Mouse (Mus musculus) embryonic facial prominence, embryonic 11.5 days (tissue): ENCODE data around the gene Rhd. TPM values are rescaled to one million over a fixed set of nuclear protein-coding genes. Genes with fewer than 3 reads are reported as not detected.
A peak's percentile ranks its signal among the peaks of the same experiment; 100 is the strongest.
"Not testable (repeated sequence)": the region's sequence is repeated elsewhere in the genome, so short reads cannot be mapped to it uniquely, and the experiment has no call there.

Source experiments
- ATAC-seq: fragments of 200-750 bp; cut with Nextera tagmentation; replicated peaks from 2 replicates; pipeline ENCODE4 v1.8.0; 2017; ENCODE audit warnings: low read depth; ENCODE audit not compliant: insufficient number of reproducible peaks, low FRiP score, low TSS enrichment
- DNase-seq: peaks from one replicate; pipeline ENCODE4 v3.0.0-alpha.2; 2015; ENCODE audit warnings: low spot score
- H3K27ac ChIP-seq: fragments of 300-500 bp; sonication (generic); replicated peaks from 2 replicates; pipeline ENCODE4 v1.5.1; 2014; ENCODE audit warnings: mild to moderate bottlenecking, low read depth, low read length, control low read depth
- H3K27me3 ChIP-seq: fragments of 300-500 bp; sonication (generic); 2 replicates; pipeline ENCODE4 v1.6.1; 2014; ENCODE audit warnings: mild to moderate bottlenecking, low read length, moderate library complexity, mixed read lengths; ENCODE audit not compliant: control insufficient read depth, insufficient read depth
- H3K36me3 ChIP-seq: fragments of 300-500 bp; sonication (generic); replicated peaks from 2 replicates; pipeline ENCODE4 v1.6.1; 2014; ENCODE audit warnings: low read depth, mild to moderate bottlenecking, low read length, moderate library complexity, mixed read lengths; ENCODE audit not compliant: control insufficient read depth, insufficient read depth
- H3K4me1 ChIP-seq: fragments of 300-500 bp; sonication (generic); 2 replicates; pipeline ENCODE4 v1.6.1; 2014; ENCODE audit warnings: low read length, mixed read lengths; ENCODE audit not compliant: control insufficient read depth, insufficient read depth
- H3K4me2 ChIP-seq: fragments of 300-500 bp; sonication (generic); 2 replicates; pipeline ENCODE4 v1.6.1; 2014; ENCODE audit warnings: low read depth, mild to moderate bottlenecking, control low read depth, low read length, moderate library complexity
- H3K4me3 ChIP-seq: fragments of 300-500 bp; sonication (generic); 2 replicates; pipeline ENCODE4 v1.5.1; 2014; ENCODE audit warnings: low read depth, low read length, control low read depth
- H3K9ac ChIP-seq: fragments of 300-500 bp; sonication (generic); replicated peaks from 2 replicates; pipeline ENCODE4 v1.6.1; 2014; ENCODE audit warnings: mild to moderate bottlenecking, control low read depth, low read length
- H3K9me3 ChIP-seq: fragments of 300-500 bp; sonication (generic); replicated peaks from 2 replicates; pipeline ENCODE4 v1.6.1; 2016; ENCODE audit warnings: mild to moderate bottlenecking, low read length, inconsistent platforms, mixed read lengths; ENCODE audit not compliant: control insufficient read depth
- WGBS: fragments of 180-500 bp; shearing (Covaris S2); extraction: QIAGEN DNeasy Blood & Tissue Kit; methylation state at CpG from one replicate; pipeline ENCODE4 v1.1.7; 2014; 5-methylcytosine and 5-hydroxymethylcytosine counted together
- polyA plus RNA-seq: library from polyadenylated mRNA; unstranded; fragments of >200 nt; fragmentation: Nextera tagmentation; extraction: Ambion mirVana; gene quantifications from 2 replicates; pipeline ENCODE4 v1.2.1, GENCODE M21; 2014

Rhd gene
- polyA plus RNA-seq, 1 experiment from 2014 or later = 13.7 TPM

DNA sequence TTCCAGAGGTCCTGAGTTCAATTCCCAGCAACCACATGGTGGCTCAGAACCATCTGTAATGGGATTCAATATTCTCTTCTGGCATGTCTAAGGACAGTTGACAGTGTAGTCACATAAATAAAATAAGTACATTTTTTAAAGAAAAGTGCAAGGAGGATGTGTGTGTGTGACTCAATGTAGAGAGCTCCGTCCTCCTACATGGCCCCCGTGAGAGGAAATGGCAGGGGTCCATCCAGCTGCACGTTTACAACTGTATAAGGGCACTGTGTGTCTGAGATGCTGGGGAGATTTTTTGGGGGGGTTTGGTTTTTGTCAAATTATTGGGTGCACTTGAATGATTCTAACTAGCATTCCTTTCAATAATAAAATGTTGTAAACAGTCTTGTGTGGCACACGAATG lies 28.9 kb upstream of the Rhd start:
- H3K27me3 ChIP-seq = no peaks in the 10 kb centered on the region
- no peak for ATAC-seq
- no peak overlapping the region for H3K4me3 ChIP-seq
- no peak for DNase-seq
- no peaks in the 10 kb centered on the region for H3K9me3 ChIP-seq
- H3K9ac ChIP-seq = no peak overlapping the region
- no peak overlapping the region for H3K4me2 ChIP-seq
- WGBS = 90% methylated on average over 4 of the region's 4 CpGs
- no peaks in the 10 kb centered on the region for H3K4me1 ChIP-seq
- no peak overlapping the region for H3K27ac ChIP-seq
- peaks cover 4% of the 10 kb centered on the region; the same call in 1 of the 2 replicates for H3K36me3 ChIP-seq

DNA sequence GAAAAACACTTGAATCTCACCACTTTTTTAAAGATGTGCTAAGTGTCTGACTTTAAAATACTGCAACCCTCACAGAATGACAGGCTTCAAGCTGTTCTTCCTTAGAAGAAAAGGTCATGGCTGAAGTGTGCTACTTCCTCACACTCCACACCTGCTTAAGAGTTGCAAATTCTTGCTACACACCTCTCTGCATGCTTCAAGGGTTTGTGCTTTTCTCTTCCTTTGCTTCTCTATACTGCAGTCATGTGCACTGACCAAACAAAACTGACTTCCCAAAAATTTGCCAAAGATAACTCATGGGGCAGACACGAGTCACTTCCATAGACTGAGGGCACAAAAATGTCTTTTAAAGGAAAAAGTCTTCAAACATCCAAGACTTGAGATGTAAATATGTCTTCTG lies 26.1 kb upstream of the Rhd start:
- Histone ChIP-seq H3K9ac (no peak overlapping the region), H3K4me1 (no peaks in the 10 kb centered on the region), H3K4me2 (no peak overlapping the region), H3K27ac (no peak overlapping the region), H3K9me3 (no peaks in the 10 kb centered on the region), H3K27me3 (no peaks in the 10 kb centered on the region), H3K4me3 (no peak overlapping the region), H3K36me3 (no peaks in the 10 kb centered on the region)
- no peak for DNase-seq
- ATAC-seq = no peak
- 90% methylated on average over 1 of the region's 1 CpGs for WGBS

DNA sequence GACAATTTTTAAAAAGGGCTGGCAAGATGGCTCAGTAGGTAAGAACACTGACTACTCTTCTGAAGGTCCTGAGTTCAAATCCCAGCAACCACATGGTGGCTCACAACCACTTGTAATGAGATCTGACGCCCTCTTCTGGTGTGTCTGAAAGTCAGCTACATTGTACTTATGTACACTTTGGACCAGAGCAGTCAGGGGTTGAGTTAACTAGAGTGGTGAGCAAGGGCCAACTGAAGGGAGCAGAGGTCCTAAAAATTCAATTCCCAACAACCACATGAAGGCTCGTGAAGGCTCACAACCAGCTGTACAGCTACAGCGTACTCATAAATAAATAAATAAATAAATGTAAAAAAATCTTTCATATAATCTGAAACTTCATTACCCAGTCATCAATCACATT lies 25.6 kb upstream of the Rhd start:
- H3K27me3 ChIP-seq, ATAC-seq, H3K9ac ChIP-seq, H3K36me3 ChIP-seq, H3K4me3 ChIP-seq, H3K4me2 ChIP-seq, DNase-seq, H3K27ac ChIP-seq, H3K4me1 ChIP-seq, H3K9me3 ChIP-seq: not testable (repeated sequence)
- 85% methylated on average over 3 of the region's 3 CpGs for WGBS

DNA sequence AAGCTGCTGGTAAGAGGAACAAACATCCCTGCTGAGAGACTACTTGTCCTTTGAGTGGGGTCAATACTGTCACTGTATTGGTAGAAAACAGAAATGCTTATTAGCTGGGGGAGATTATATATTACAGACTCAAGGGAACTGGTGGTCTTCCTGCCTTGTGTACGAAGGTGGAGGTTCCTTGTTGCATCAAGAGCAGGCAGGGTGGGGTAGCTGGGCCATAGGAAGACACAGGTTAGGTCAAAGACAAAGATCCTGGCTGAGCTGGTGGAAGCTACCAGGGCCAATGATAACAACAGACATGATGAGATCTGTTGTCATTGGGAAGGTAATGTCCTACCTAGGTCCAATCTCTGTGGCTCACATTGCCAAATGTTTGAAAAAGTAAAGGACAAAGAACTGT lies 24.1 kb upstream of the Rhd start:
- no peak for ATAC-seq
- H3K27ac ChIP-seq = no peak overlapping the region
- no peak overlapping the region for H3K4me2 ChIP-seq
- H3K9me3 ChIP-seq = no peaks in the 10 kb centered on the region
- 100% methylated on average over 1 of the region's 1 CpGs for WGBS
- no peak overlapping the region for H3K9ac ChIP-seq
- H3K27me3 ChIP-seq = no peaks in the 10 kb centered on the region
- DNase-seq = no peak
- no peaks in the 10 kb centered on the region for H3K36me3 ChIP-seq
- H3K4me1 ChIP-seq = no peaks in the 10 kb centered on the region
- H3K4me3 ChIP-seq = no peak overlapping the region

DNA sequence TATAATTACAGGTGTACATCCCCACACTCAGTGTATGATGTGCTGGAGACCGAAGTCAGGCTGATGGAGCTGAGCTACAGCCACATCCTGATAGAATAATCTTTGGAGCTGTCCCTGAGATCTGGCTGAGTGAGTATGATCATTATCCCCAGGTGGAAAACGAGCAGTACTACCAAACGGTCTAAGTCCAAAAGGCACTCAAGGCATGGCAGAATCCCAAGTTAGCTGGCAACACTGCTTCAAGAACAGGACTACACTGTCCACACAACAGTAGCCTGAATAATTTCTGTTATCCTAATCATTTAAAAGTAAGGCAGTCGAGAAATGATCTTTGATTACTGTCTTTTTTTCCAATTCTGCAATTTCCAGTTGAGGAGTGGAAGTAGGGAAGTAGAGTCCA lies 20.8 kb upstream of the Rhd start:
- WGBS = 91% methylated on average over 4 of the region's 4 CpGs
- Histone ChIP-seq H3K27me3 (no peaks in the 10 kb centered on the region), H3K4me3 (no peak overlapping the region), H3K4me2 (no peak overlapping the region), H3K36me3 (no peaks in the 10 kb centered on the region), H3K9ac (no peak overlapping the region), H3K27ac (no peak overlapping the region), H3K4me1 (no peaks in the 10 kb centered on the region), H3K9me3 (no peaks in the 10 kb centered on the region)
- ATAC-seq (no peak), DNase-seq (no peak)

DNA sequence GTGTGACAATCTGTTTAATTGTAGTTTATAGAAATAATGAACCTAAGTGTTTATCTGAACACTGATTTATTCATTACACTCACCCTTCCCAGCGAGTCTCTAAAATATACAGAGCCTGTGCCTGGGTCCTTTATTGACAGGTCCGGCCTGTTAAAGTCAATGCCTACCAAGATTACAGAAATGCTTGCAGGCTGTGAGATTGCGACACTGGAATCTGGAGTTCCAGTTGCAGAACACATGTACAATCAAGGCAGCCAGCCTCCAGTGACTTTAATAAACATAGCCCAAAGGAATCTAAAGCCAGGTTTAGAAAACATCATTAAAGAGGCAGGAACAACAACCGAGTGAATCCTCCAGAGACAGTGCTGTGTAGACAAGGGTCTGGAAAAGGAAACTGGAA lies 16.7 kb upstream of the Rhd start:
- Histone ChIP-seq H3K27ac (no peak overlapping the region), H3K9ac (no peak overlapping the region), H3K9me3 (no peaks in the 10 kb centered on the region), H3K4me2 (no peak overlapping the region), H3K27me3 (no peaks in the 10 kb centered on the region), H3K4me3 (no peak overlapping the region), H3K4me1 (no peaks in the 10 kb centered on the region), H3K36me3 (no peaks in the 10 kb centered on the region)
- 80% methylated on average over 4 of the region's 4 CpGs for WGBS
- DNase-seq (no peak), ATAC-seq (no peak)

DNA sequence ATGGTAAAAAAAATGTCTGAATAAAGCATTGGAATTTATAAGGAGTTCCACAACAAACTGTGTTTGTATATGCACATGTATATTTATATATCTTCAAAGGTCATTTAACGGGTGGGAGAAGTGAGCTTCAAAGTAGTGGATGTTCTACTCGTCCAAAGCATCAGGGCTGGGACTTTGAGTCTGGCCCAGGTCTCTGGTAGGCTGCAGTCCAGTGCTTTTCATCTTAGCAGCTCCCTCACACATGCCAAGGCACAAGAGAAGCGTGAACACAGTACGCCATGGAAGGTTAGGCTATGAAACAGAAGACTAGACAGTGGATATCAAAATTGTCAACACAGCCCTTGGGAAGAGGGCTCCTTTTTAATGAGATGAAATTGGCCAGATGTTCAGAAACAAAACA lies 13.8 kb upstream of the Rhd start:
- no peaks in the 10 kb centered on the region for H3K4me1 ChIP-seq
- no peaks in the 10 kb centered on the region for H3K27me3 ChIP-seq
- no peak overlapping the region for H3K27ac ChIP-seq
- H3K4me3 ChIP-seq = no peak overlapping the region
- no peak overlapping the region for H3K4me2 ChIP-seq
- no peak for DNase-seq
- no peaks in the 10 kb centered on the region for H3K36me3 ChIP-seq
- 81% methylated on average over 4 of the region's 4 CpGs for WGBS
- no peaks in the 10 kb centered on the region for H3K9me3 ChIP-seq
- no peak for ATAC-seq
- no peak overlapping the region for H3K9ac ChIP-seq

DNA sequence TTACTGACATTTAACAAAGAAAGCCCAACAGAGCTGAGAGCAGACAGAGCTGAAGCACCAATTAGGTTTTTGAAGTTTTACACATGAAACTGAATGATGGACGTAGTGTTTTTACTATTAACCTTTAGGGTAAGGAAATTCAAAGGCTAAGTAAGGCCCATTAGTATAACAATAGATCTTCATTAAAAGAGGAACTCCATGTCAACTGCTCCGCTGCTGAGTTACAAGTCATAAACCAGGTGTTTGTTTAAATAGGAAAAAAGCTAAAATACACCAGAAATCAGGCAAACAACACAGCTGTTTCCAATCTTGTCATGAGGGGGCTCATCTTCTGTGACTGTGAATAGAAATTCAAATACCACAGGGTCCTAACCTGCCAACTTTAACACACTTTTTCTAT lies 13.1 kb upstream of the Rhd start:
- H3K9ac ChIP-seq = no peak overlapping the region; the same call in 1 of the 2 replicates
- ATAC-seq = no peak
- H3K27me3 ChIP-seq = no peaks in the 10 kb centered on the region
- no peaks in the 10 kb centered on the region for H3K9me3 ChIP-seq
- H3K4me1 ChIP-seq = no peaks in the 10 kb centered on the region
- 65% methylated on average over 2 of the region's 2 CpGs for WGBS
- peak overlapping the region; percentile 99; the same call in 1 of the 2 replicates for H3K4me3 ChIP-seq
- H3K36me3 ChIP-seq = no peaks in the 10 kb centered on the region
- peak overlapping the region; percentile 83 for H3K4me2 ChIP-seq
- no peak overlapping the region for H3K27ac ChIP-seq
- no peak for DNase-seq
